Mouse (Mus musculus) liver, adult 2 months (tissue): ENCODE results near the gene Ppp1r14d. TPM values are rescaled to one million over a fixed set of nuclear protein-coding genes. Genes with fewer than 3 reads are reported as not detected.

Experiments used
- DNase-seq: peaks from one replicate; pipeline ENCODE4 v3.0.0-alpha.2; 2011; ENCODE audit warnings: low read depth, low spot score; ENCODE audit errors: extremely low read depth
- H3K27ac ChIP-seq: fragments of 200-500 bp; replicated peaks from 2 replicates; pipeline ENCODE4 v1.5.1; 2012; ENCODE audit warnings: low read depth, mild to moderate bottlenecking, control low read depth, inconsistent platforms, low read length; ENCODE audit not compliant: insufficient read depth
- H3K27me3 ChIP-seq: fragments of 200-500 bp; 2 replicates; pipeline ENCODE4 v1.6.1; 2012; ENCODE audit warnings: mild to moderate bottlenecking, moderate library complexity, low read length, inconsistent platforms; ENCODE audit not compliant: control insufficient read depth, insufficient read depth
- H3K36me3 ChIP-seq: fragments of 200-500 bp; 2 replicates; pipeline ENCODE4 v1.6.1; 2012; ENCODE audit warnings: low read length, inconsistent platforms; ENCODE audit not compliant: control insufficient read depth, insufficient read depth
- H3K4me1 ChIP-seq: fragments of 200-500 bp; 2 replicates; pipeline ENCODE4 v1.6.1; 2011; ENCODE audit warnings: low read length; ENCODE audit not compliant: control insufficient read depth, insufficient read depth
- H3K4me3 ChIP-seq: fragments of 200-500 bp; 2 replicates; pipeline ENCODE4 v1.5.1; 2011; ENCODE audit warnings: low read depth, mild to moderate bottlenecking, control low read depth, low read length, moderate library complexity; ENCODE audit not compliant: insufficient read depth
- H3K79me2 ChIP-seq: fragments of 200-500 bp; 2 replicates; pipeline ENCODE4 v1.6.1; 2012; ENCODE audit warnings: inconsistent platforms, mild to moderate bottlenecking, low read length, moderate library complexity; ENCODE audit not compliant: control insufficient read depth, insufficient read depth
- H3K9ac ChIP-seq: fragments of 200-500 bp; 2 replicates; pipeline ENCODE4 v1.6.1; 2012; ENCODE audit warnings: low read depth, mild to moderate bottlenecking, control low read depth, inconsistent platforms, low read length
- CTCF ChIP-seq: fragments of 200-500 bp; IDR thresholded peaks from 2 replicates; pipeline ENCODE4 v1.5.1; 2011; ENCODE audit warnings: low read depth, low read length, control low read depth
- POLR2A ChIP-seq: fragments of 200-500 bp; IDR thresholded peaks from 2 replicates; pipeline ENCODE4 v1.6.1; 2011; ENCODE audit warnings: low read length, control low read depth; ENCODE audit not compliant: insufficient read depth; ENCODE audit errors: extremely low read depth
- whole genome bisulfite sequencing: fragments of 180-500 bp; shearing (Covaris S2); methylation state at CpG from one replicate; pipeline ENCODE4 v1.1.7; 2018; 5-methylcytosine and 5-hydroxymethylcytosine counted together
- polyA plus RNA-seq: library from polyadenylated mRNA; depleted of rRNA; stranded (reverse); fragments of >200 nt; gene quantifications from 2 replicates; pipeline ENCODE4 v1.2.3, GENCODE M21; 2012
- total RNA-seq: library from RNA; depleted of rRNA; stranded (reverse); fragments of >200 nt; gene quantifications from 2 replicates; pipeline ENCODE4 v1.2.3, GENCODE M21; 2014

Gene Ppp1r14d
- total and polyA plus RNA-seq, 2 experiments: 0.11 TPM; not detected in 1

- no peaks in the 10 kb centered on the region for H3K27me3 ChIP-seq
- no peak overlapping the region for H3K4me3 ChIP-seq
- H3K4me1 ChIP-seq: 0 out of 2 replicates have a peak, but pooled peaks cover 3% of the 10 kb centered on the region
- TF ChIP-seq CTCF (no peak), POLR2A (no peak)
- no peak for DNase-seq
- 0 out of 2 replicates have a peak, but pooled peaks cover 3% of the 10 kb centered on the region for H3K79me2 ChIP-seq
- H3K36me3 ChIP-seq: no peaks in the 10 kb centered on the region
- no peak overlapping the region for H3K9ac ChIP-seq
- WGBS: 71% methylated on average over 5 of the region's 5 CpGs
- no peak overlapping the region for H3K27ac ChIP-seq
Measured at GRCm38 (mm10) chr2:119190969-119191368, 38.7 kb downstream of the Ppp1r14d start.

- Histone ChIP-seq H3K9ac (no peak overlapping the region), H3K27ac (no peak overlapping the region), H3K36me3 (no peaks in the 10 kb centered on the region), H3K4me1 (0 out of 2 replicates have a peak, but pooled peaks cover 3% of the 10 kb centered on the region), H3K4me3 (peak overlapping the region; percentile 0; the same call in 1 of the 2 replicates), H3K79me2 (no peaks in the 10 kb centered on the region), H3K27me3 (no peaks in the 10 kb centered on the region)
- 8% methylated on average over 15 of the region's 15 CpGs for WGBS
- TF ChIP-seq CTCF (peak; percentile 96), POLR2A (no peak)
- DNase-seq: peak; percentile 61
Measured at GRCm38 (mm10) chr2:119189029-119189710, 40.5 kb downstream of the Ppp1r14d start.

- Histone ChIP-seq H3K79me2 (no peaks in the 10 kb centered on the region), H3K9ac (no peak overlapping the region), H3K27me3 (no peaks in the 10 kb centered on the region), H3K4me1 (no peaks in the 10 kb centered on the region), H3K27ac (no peak overlapping the region), H3K36me3 (no peaks in the 10 kb centered on the region; the same call in 1 of the 2 replicates), H3K4me3 (no peak overlapping the region)
- WGBS: 91% methylated on average over 7 of the region's 7 CpGs
- no peak for DNase-seq
- TF ChIP-seq CTCF (no peak), POLR2A (no peak)
Measured at GRCm38 (mm10) chr2:119182914-119183313, 46.8 kb downstream of the Ppp1r14d start.

GRCm38 (mm10) chr2:119177384-119177939 lies 52.2 kb downstream of the Ppp1r14d start:
- no peaks in the 10 kb centered on the region for H3K36me3 ChIP-seq
- 76% methylated on average over 5 of the region's 5 CpGs for whole genome bisulfite sequencing
- no peak overlapping the region for H3K4me3 ChIP-seq
- no peaks in the 10 kb centered on the region for H3K27me3 ChIP-seq
- TF ChIP-seq POLR2A: no peak
- TF ChIP-seq CTCF: no peak
- H3K79me2 ChIP-seq: no peaks in the 10 kb centered on the region
- no peak overlapping the region for H3K9ac ChIP-seq
- H3K4me1 ChIP-seq: 0 out of 2 replicates have a peak, but pooled peaks cover under 1% of the 10 kb centered on the region
- no peak overlapping the region for H3K27ac ChIP-seq
- DNase-seq: no peak

GRCm38 (mm10) chr2:119176761-119177160 lies 52.9 kb downstream of the Ppp1r14d start:
- no peak overlapping the region for H3K9ac ChIP-seq
- H3K27ac ChIP-seq: no peak overlapping the region
- 0 out of 2 replicates have a peak, but pooled peaks cover 2% of the 10 kb centered on the region for H3K4me1 ChIP-seq
- peak; percentile 55 for DNase-seq
- TF ChIP-seq CTCF (no peak), POLR2A (no peak)
- H3K4me3 ChIP-seq: no peak overlapping the region
- H3K36me3 ChIP-seq: no peaks in the 10 kb centered on the region
- 26% methylated on average over 3 of the region's 3 CpGs for WGBS
- no peaks in the 10 kb centered on the region for H3K27me3 ChIP-seq
- H3K79me2 ChIP-seq: no peaks in the 10 kb centered on the region

DNA sequence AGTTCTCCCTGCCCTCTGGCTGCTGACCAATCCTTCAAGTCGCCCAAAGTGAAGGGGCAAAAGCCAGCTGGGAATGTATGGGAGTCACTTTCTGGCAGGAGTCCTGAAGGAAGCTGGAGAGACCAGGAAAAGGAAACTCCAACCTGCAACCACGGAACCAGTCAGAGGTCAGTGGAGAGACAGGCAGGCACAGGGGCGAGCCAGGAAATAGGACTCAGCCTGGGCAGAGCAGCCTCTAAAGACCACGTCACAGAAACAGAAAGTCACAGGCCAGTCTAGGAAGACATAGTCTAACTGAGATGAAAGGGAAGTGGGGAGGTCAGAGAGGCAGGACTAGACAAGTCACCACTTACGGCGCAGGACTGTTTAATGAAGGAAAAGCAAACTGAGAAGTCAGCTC lies 54.1 kb downstream of the Ppp1r14d start:
- TF ChIP-seq POLR2A (no peak), CTCF (no peak)

More for the DNA sequence above, 54.1 kb downstream of the Ppp1r14d start:
- H3K27me3 ChIP-seq: no peaks in the 10 kb centered on the region
- no peak overlapping the region for H3K4me3 ChIP-seq
- 0 out of 2 replicates have a peak, but pooled peaks cover 2% of the 10 kb centered on the region for H3K4me1 ChIP-seq
- H3K27ac ChIP-seq: 0 out of 2 replicates have a peak overlapping the region, but pooled peaks have one; percentile 10
- no peak for DNase-seq
- WGBS: 73% methylated on average over 6 of the region's 6 CpGs
- H3K36me3 ChIP-seq: no peaks in the 10 kb centered on the region
- no peak overlapping the region for H3K9ac ChIP-seq
- H3K79me2 ChIP-seq: no peaks in the 10 kb centered on the region
